Mouse (Mus musculus): ENCODE data around the gene 1700102P08Rik. TPM values are rescaled to one million over a fixed set of nuclear protein-coding genes. Genes with fewer than 3 reads are reported as not detected.
A peak's percentile ranks its signal among the peaks of the same experiment; 100 is the strongest.

1700102P08Rik gene
- polyA plus RNA-seq, 1 experiment from 2014 or later: 0.50 TPM

DNA sequence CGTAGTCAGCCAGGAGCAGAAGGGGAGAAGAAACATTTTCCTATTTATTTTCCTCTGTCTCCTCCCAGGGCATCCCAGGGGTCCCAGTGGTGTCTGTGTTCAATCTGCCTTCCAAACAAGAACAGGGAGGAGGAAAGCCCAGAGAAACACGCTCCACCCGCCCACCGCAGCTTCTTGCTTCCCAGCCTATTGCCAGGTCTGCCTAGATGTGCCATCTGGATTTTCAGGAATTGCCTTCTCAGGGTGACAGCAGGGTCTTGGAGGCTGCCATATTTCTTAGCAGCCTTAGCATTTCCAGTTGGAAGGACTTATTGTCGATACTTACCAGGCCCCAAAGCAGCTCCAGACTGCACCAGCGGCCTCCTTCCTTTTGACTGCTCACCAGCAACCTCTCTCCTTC, 46.6 kb downstream of the 1700102P08Rik start:
- Histone ChIP-seq H3K27me3 (ENCODE audit: control insufficient read depth, insufficient read depth, low read length) (no peaks in the 10 kb centered on the region), H3K4me3 (replicated peaks; ENCODE audit: low read length) (no peak overlapping the region), H3K9ac (ENCODE audit: low read length) (no peak overlapping the region), H3K27ac (ENCODE audit: low read length) (no peak overlapping the region), H3K4me2 (ENCODE audit: low read depth, low read length) (no peak overlapping the region), H3K4me1 (ENCODE audit: control insufficient read depth, insufficient read depth, low read length) (peaks cover 7% of the 10 kb centered on the region; the same call in 1 of the 2 replicates), H3K9me3 (replicated peaks; ENCODE audit: control insufficient read depth, low read length) (no peaks in the 10 kb centered on the region), H3K36me3 (ENCODE audit: control insufficient read depth, insufficient read depth, low read length) (no peaks in the 10 kb centered on the region)
- ATAC-seq (ENCODE audit: insufficient read depth, low FRiP score): no peak
- 74% methylated on average over 6 of the region's 6 CpGs for WGBS

DNA sequence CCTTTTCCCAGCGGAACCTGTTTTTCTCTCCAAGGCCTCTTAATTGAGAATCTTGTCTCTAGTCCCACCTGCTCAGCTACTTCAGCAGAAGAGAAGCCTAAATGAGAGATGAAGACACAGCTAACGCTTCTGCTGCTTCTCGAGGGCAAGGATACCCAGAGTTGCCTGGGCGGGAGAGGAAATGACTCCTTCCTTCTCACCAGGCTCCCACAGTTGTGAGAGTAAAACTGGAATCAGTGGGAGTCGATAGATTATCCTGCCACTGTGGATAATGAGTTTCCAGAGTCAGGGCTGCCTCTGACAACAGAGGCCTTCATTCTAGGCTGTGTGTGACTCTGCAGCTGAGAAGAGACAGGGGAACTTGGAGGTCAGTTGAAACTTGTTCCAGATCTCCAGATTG, 47.9 kb downstream of the 1700102P08Rik start:
- Histone ChIP-seq H3K4me3 (replicated peaks; ENCODE audit: low read length) (no peak overlapping the region), H3K9me3 (replicated peaks; ENCODE audit: control insufficient read depth, low read length) (no peaks in the 10 kb centered on the region), H3K27ac (ENCODE audit: low read length) (no peak overlapping the region), H3K36me3 (ENCODE audit: control insufficient read depth, insufficient read depth, low read length) (no peaks in the 10 kb centered on the region), H3K4me2 (ENCODE audit: low read depth, low read length) (no peak overlapping the region), H3K27me3 (ENCODE audit: control insufficient read depth, insufficient read depth, low read length) (no peaks in the 10 kb centered on the region), H3K9ac (ENCODE audit: low read length) (no peak overlapping the region), H3K4me1 (ENCODE audit: control insufficient read depth, insufficient read depth, low read length) (peaks cover 8% of the 10 kb centered on the region; the same call in 1 of the 2 replicates)
- no peak for ATAC-seq (ENCODE audit: insufficient read depth, low FRiP score)
- WGBS: 70% methylated on average over 5 of the region's 5 CpGs

DNA sequence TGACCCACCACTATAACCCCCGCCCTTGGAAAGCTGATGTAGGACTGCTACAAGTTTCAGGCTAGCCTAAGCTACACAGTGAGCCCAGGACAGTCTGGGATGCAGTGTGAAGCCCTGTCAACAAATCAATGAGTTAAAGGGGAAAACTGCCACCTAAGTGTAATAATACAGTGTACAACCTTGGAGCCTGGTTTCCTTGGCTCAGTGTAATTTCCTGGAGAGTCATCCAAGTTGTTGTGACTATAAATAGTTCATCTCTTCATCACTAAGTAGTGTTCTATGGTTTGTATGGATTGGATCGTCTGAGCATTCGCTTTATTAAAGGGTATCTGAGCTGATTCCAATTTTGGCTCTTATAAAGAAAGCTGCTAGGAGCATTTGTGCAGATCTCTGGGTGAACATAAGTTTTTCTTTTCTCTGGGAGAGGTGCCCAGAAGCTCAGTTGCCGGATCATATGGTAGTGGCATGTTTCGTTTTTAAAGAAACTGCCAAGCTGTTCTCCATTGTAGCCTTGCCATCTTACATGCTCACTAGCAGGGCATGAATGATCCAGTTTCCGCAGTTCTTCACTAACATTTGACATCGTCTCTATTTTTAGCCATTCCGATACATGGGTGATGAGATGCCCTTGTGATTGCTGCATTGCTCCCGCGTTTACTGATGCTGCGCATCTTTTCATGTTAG, 48.8 kb downstream of the 1700102P08Rik start:
- Histone ChIP-seq H3K27ac (ENCODE audit: low read length) (no peak overlapping the region), H3K4me2 (ENCODE audit: low read depth, low read length) (no peak overlapping the region), H3K36me3 (ENCODE audit: control insufficient read depth, insufficient read depth, low read length) (no peaks in the 10 kb centered on the region), H3K27me3 (ENCODE audit: control insufficient read depth, insufficient read depth, low read length) (no peaks in the 10 kb centered on the region), H3K9me3 (replicated peaks; ENCODE audit: control insufficient read depth, low read length) (no peaks in the 10 kb centered on the region), H3K4me3 (replicated peaks; ENCODE audit: low read length) (no peak overlapping the region), H3K9ac (ENCODE audit: low read length) (no peak overlapping the region), H3K4me1 (ENCODE audit: control insufficient read depth, insufficient read depth, low read length) (peaks cover 9% of the 10 kb centered on the region; the same call in 1 of the 2 replicates)
- WGBS: 76% methylated on average over 11 of the region's 11 CpGs
- no peak for ATAC-seq (ENCODE audit: insufficient read depth, low FRiP score)

DNA sequence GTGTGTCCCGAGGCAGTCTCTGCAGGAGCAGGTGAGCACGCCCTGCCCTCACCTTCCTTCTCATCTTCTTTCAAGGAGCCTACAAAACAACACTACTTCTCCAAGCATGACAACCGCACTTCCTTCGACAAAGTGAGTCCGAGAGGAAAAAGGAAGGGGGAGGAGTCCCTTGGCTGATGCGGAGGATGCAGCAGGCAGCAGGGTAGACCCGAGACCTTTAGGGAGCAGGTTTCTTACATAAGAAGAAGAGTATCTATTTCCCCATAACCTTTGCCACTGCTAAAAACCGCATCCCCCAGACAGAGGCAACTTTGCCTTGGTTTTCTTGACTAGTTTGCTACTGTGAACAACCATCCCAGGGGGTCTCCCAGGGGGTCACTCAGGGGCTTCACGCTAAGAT, 52.5 kb downstream of the 1700102P08Rik start:
- Histone ChIP-seq H3K4me3 (replicated peaks; ENCODE audit: low read length) (no peak overlapping the region), H3K9me3 (replicated peaks; ENCODE audit: control insufficient read depth, low read length) (no peaks in the 10 kb centered on the region), H3K4me2 (ENCODE audit: low read depth, low read length) (no peak overlapping the region), H3K27me3 (ENCODE audit: control insufficient read depth, insufficient read depth, low read length) (no peaks in the 10 kb centered on the region), H3K27ac (ENCODE audit: low read length) (no peak overlapping the region), H3K9ac (ENCODE audit: low read length) (no peak overlapping the region), H3K4me1 (ENCODE audit: control insufficient read depth, insufficient read depth, low read length) (peaks cover 12% of the 10 kb centered on the region), H3K36me3 (ENCODE audit: control insufficient read depth, insufficient read depth, low read length) (no peaks in the 10 kb centered on the region)
- no peak for ATAC-seq (ENCODE audit: insufficient read depth, low FRiP score)
- WGBS: 63% methylated on average over 9 of the region's 9 CpGs

DNA sequence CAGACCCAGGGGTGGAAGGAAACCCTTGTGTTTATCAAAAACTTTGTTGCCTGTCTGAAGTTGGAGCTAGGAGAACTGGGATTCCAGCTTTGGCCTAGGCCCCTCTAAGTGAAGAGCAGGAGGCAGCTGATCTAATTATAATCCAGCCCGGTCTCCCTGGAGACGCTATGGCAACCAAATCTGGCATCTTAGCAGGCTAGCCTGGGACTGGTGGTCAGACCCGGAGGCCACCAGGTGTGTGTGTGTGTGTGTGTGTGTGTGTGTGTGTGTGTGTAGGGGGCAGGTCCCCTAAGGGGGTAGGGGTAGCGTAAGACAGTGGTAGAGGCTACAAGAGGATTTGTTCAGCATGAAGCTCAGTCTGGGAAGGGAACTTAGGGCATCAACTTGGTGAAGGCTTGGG, 57.3 kb downstream of the 1700102P08Rik start:
- Histone ChIP-seq H3K27me3 (ENCODE audit: control insufficient read depth, insufficient read depth, low read length) (no peaks in the 10 kb centered on the region), H3K9ac (ENCODE audit: low read length) (0 out of 2 replicates have a peak overlapping the region, but pooled peaks have one; percentile 20), H3K36me3 (ENCODE audit: control insufficient read depth, insufficient read depth, low read length) (no peaks in the 10 kb centered on the region), H3K27ac (ENCODE audit: low read length) (no peak overlapping the region; the same call in 1 of the 2 replicates), H3K9me3 (replicated peaks; ENCODE audit: control insufficient read depth, low read length) (no peaks in the 10 kb centered on the region), H3K4me1 (ENCODE audit: control insufficient read depth, insufficient read depth, low read length) (peaks cover 33% of the 10 kb centered on the region), H3K4me2 (ENCODE audit: low read depth, low read length) (peak overlapping the region; percentile 91), H3K4me3 (replicated peaks; ENCODE audit: low read length) (no peak overlapping the region)
- ATAC-seq (ENCODE audit: insufficient read depth, low FRiP score): no peak
- WGBS: 42% methylated on average over 4 of the region's 4 CpGs

DNA sequence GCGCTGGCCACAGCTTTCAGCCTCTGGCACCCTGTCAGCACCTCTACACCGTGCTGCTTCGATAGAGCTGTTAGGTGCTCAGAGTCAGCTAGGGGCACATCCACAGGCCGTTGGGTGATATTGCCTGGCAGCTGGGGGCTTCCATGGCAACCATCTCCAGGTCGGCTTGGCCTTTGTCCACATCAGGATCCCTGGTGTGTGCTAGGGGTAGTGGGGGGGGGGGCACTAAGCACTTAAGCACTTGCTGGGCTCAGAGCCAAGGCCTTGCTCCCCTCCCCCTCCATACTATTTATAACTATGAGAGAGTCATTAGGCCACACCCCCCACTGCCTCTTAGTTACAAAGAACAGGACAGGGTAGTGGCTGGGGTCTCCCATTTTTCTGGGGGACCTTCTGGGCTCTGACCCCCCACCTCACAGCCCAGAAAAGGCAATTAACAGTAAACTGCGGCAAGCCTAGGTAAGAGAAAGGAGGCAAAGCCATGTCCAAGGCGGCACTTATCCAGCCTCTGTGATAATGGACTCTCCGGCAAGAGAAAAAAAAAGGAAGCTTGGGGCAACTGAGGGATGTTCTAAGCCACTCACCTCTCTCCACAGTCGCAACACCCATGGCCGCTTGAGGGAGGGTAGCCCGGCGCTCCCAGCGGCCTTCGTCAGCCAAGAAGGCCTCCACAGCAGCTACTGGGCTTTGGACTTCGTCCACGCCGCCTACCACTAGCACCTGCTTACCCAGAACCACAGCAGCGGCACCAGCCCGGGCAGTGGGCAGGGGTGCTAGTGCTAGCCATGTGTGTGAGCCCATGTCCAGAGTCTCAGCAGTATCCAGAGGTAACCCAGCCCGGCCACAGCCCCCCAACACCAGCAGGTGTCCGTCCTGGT, 57.9 kb downstream of the 1700102P08Rik start:
- Histone ChIP-seq H3K4me2 (ENCODE audit: low read depth, low read length) (peak overlapping the region; percentile 91), H3K4me3 (replicated peaks; ENCODE audit: low read length) (peak overlapping the region; percentile 67), H3K36me3 (ENCODE audit: control insufficient read depth, insufficient read depth, low read length) (no peaks in the 10 kb centered on the region), H3K9ac (ENCODE audit: low read length) (peak overlapping the region; percentile 79), H3K27me3 (ENCODE audit: control insufficient read depth, insufficient read depth, low read length) (no peaks in the 10 kb centered on the region), H3K4me1 (ENCODE audit: control insufficient read depth, insufficient read depth, low read length) (peaks cover 31% of the 10 kb centered on the region), H3K9me3 (replicated peaks; ENCODE audit: control insufficient read depth, low read length) (no peaks in the 10 kb centered on the region), H3K27ac (ENCODE audit: low read length) (peak overlapping the region; percentile 65)
- WGBS: 54% methylated on average over 21 of the region's 21 CpGs
- peak; percentile 34 for ATAC-seq (ENCODE audit: insufficient read depth, low FRiP score)

DNA sequence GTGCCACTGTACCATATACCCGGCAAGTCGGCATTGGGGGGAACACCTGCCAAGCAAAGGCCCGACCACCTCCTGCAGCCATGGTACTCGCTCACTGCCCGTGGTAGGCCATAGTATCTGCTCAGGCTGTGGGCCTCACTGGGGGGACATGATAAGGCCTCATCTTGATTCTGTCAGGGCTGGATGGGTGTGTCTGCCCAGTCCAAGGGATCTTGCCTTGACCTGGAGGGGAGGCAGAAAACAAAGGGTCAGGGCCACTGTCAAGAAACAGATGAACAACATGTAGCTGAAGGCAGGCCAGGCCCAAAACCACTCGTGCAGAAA, 58.5 kb downstream of the 1700102P08Rik start:
- peak overlapping the region; percentile 65 for H3K27ac ChIP-seq (ENCODE audit: low read length)
- 75% methylated on average over 6 of the region's 6 CpGs for WGBS
- H3K36me3 ChIP-seq (ENCODE audit: control insufficient read depth, insufficient read depth, low read length): no peaks in the 10 kb centered on the region
- no peaks in the 10 kb centered on the region for H3K9me3 ChIP-seq (replicated peaks; ENCODE audit: control insufficient read depth, low read length)
- H3K4me3 ChIP-seq (replicated peaks; ENCODE audit: low read length): peak overlapping the region; percentile 67
- H3K4me1 ChIP-seq (ENCODE audit: control insufficient read depth, insufficient read depth, low read length): peaks cover 31% of the 10 kb centered on the region
- no peaks in the 10 kb centered on the region for H3K27me3 ChIP-seq (ENCODE audit: control insufficient read depth, insufficient read depth, low read length)
- H3K4me2 ChIP-seq (ENCODE audit: low read depth, low read length): peak overlapping the region; percentile 91
- H3K9ac ChIP-seq (ENCODE audit: low read length): peak overlapping the region; percentile 79
- no peak for ATAC-seq (ENCODE audit: insufficient read depth, low FRiP score)

DNA sequence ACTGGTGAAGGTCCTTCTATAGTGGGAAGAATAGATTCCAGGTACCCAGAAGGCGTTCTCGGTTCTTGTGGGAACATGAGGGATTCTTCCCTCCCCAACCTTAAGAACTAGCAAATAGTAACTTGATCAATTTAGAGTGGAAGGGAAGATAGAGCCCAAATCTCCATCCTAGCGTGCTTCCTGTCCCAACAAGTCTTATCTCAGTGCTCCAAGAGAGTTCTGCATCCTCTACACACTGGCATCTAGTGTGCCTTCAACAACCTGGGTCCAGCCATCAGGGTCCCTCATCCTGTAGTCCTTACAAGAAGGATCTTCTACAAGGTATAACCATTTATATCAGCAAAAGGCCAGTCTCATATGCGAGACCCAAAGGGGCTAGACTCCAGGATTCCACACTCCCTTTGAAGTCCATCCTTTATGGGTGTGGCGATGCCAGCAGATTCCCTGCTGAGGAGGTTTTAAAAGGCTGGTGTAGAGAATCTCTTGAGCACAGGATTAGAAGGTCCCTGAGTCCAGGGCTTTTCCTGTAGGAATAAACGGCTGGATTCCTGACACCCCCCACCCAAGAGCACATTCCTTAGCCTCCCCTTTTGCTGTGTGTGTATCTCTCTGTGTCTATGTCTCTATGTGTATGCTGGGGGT, 59.0 kb downstream of the 1700102P08Rik start:
- no peak for ATAC-seq (ENCODE audit: insufficient read depth, low FRiP score)
- no peaks in the 10 kb centered on the region for H3K9me3 ChIP-seq (replicated peaks; ENCODE audit: control insufficient read depth, low read length)
- peak overlapping the region; percentile 91 for H3K27ac ChIP-seq (ENCODE audit: low read length)
- H3K27me3 ChIP-seq (ENCODE audit: control insufficient read depth, insufficient read depth, low read length): no peaks in the 10 kb centered on the region
- H3K4me1 ChIP-seq (ENCODE audit: control insufficient read depth, insufficient read depth, low read length): peaks cover 31% of the 10 kb centered on the region
- H3K36me3 ChIP-seq (ENCODE audit: control insufficient read depth, insufficient read depth, low read length): no peaks in the 10 kb centered on the region
- WGBS: 51% methylated on average over 6 of the region's 6 CpGs
- peak overlapping the region; percentile 79 for H3K9ac ChIP-seq (ENCODE audit: low read length)
- peak overlapping the region; percentile 67 for H3K4me3 ChIP-seq (replicated peaks; ENCODE audit: low read length)
- H3K4me2 ChIP-seq (ENCODE audit: low read depth, low read length): peak overlapping the region; percentile 91
